Comparison of ENCODE assay signal across 8 mouse cellular contexts in the genomic region with DNA sequence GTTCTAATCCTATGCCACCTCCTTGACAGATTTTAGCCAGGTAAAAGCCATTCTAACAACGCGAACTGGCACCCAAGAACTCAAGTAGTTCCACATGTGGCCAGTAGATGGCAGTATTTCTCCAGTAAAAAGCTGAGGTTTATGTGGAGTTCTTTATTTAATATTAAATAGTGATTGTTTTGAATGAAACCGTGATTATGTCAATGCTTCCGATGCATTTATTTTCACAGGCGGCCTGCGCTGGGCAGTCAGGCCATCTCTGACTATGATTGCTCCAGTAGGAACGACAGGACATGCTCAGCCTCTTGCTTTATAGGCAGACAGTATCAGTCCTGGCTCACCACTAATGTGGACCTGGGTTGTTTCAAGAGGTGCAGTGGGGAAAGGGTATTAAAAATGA. TPM values are rescaled to one million over a fixed set of nuclear protein-coding genes. Genes with fewer than 3 reads are reported as not detected.
DNase-seq lines count a peak whose midpoint lies in the region; ATAC-seq and TF ChIP-seq lines count a peak whose summit lies in the region.

No protein-coding gene starts in this region.

- H3K9me3 ChIP-seq in embryonic facial prominence, embryonic 11.5 days (replicated peaks; ENCODE audit: control insufficient read depth, low read length), result no peaks in the 10 kb centered on the region
- no peaks in the 10 kb centered on the region for H3K9me3 ChIP-seq in hindbrain, embryonic 15.5 days
- no peaks in the 10 kb centered on the region for H3K9me3 ChIP-seq in limb, embryonic 12.5 days

- ATAC-seq in embryonic facial prominence, embryonic 11.5 days (replicated peaks; ENCODE audit: insufficient number of reproducible peaks, low FRiP score, low TSS enrichment, low read depth), result no peak; the same call in 1 of the 2 replicates
- ATAC-seq in hindbrain, embryonic 15.5 days (ENCODE audit: low FRiP score, low read depth), result peak; percentile 33
- ATAC-seq in limb, embryonic 12.5 days (ENCODE audit: insufficient number of reproducible peaks, insufficient read depth, low FRiP score, low TSS enrichment, low read depth), result no peak
- ATAC-seq in erythroblast, adult 5-6 weeks (replicated peaks; ENCODE audit: low FRiP score, poor library complexity, severe bottlenecking), result no peak

- H3K27ac ChIP-seq in layer of hippocampus, adult 2 months, result no peak overlapping the region
- H3K27ac ChIP-seq in embryonic facial prominence, embryonic 11.5 days (replicated peaks; ENCODE audit: low read depth, low read length), result no peak overlapping the region
- H3K27ac ChIP-seq in hindbrain, embryonic 15.5 days (replicated peaks), result no peak overlapping the region
- H3K27ac ChIP-seq in limb, embryonic 12.5 days, result no peak overlapping the region

- no peaks in the 10 kb centered on the region for H3K36me3 ChIP-seq in embryonic facial prominence, embryonic 11.5 days (replicated peaks; ENCODE audit: control insufficient read depth, insufficient read depth, low read depth, low read length)
- H3K36me3 ChIP-seq in hindbrain, embryonic 15.5 days, result no peaks in the 10 kb centered on the region
- H3K36me3 ChIP-seq in limb, embryonic 12.5 days, result no peaks in the 10 kb centered on the region

- no peak overlapping the region for H3K9ac ChIP-seq in embryonic facial prominence, embryonic 11.5 days (replicated peaks; ENCODE audit: low read length)
- no peak overlapping the region for H3K9ac ChIP-seq in hindbrain, embryonic 15.5 days
- H3K9ac ChIP-seq in limb, embryonic 12.5 days (replicated peaks), result no peak overlapping the region

- WGBS in embryonic facial prominence, embryonic 11.5 days, result 6% methylated on average over 7 of the region's 7 CpGs
- 5% methylated on average over 7 of the region's 7 CpGs for WGBS in hindbrain, embryonic 15.5 days
- 13% methylated on average over 7 of the region's 7 CpGs for WGBS in limb, embryonic 12.5 days

- no peak overlapping the region for H3K4me2 ChIP-seq in embryonic facial prominence, embryonic 11.5 days (ENCODE audit: low read depth, low read length)
- peak overlapping the region; percentile 56 for H3K4me2 ChIP-seq in hindbrain, embryonic 15.5 days
- H3K4me2 ChIP-seq in limb, embryonic 12.5 days, result peak overlapping the region; percentile 39

- TF ChIP-seq CTCF in layer of hippocampus, adult 2 months (conservative IDR thresholded peaks at IDR 0.05), result peak; percentile 95

- no peaks in the 10 kb centered on the region for H3K27me3 ChIP-seq in embryonic facial prominence, embryonic 11.5 days (ENCODE audit: control insufficient read depth, insufficient read depth, low read length)
- peaks cover 8% of the 10 kb centered on the region; the same call in 1 of the 2 replicates for H3K27me3 ChIP-seq in hindbrain, embryonic 15.5 days
- H3K27me3 ChIP-seq in limb, embryonic 12.5 days, result peaks cover 16% of the 10 kb centered on the region; the same call in 1 of the 2 replicates

- H3K4me1 ChIP-seq in embryonic facial prominence, embryonic 11.5 days (ENCODE audit: control insufficient read depth, insufficient read depth, low read length), result no peaks in the 10 kb centered on the region
- H3K4me1 ChIP-seq in hindbrain, embryonic 15.5 days (replicated peaks), result 0 out of 2 replicates have a peak, but pooled peaks cover 5% of the 10 kb centered on the region
- 0 out of 2 replicates have a peak, but pooled peaks cover 2% of the 10 kb centered on the region for H3K4me1 ChIP-seq in limb, embryonic 12.5 days (replicated peaks)

- no peak overlapping the region for H3K4me3 ChIP-seq in layer of hippocampus, adult 2 months
- no peak overlapping the region for H3K4me3 ChIP-seq in embryonic facial prominence, embryonic 11.5 days (ENCODE audit: low read depth, low read length)
- H3K4me3 ChIP-seq in hindbrain, embryonic 15.5 days, result peak overlapping the region; percentile 27
- H3K4me3 ChIP-seq in limb, embryonic 12.5 days (replicated peaks), result no peak overlapping the region

- peak in 1 of 2 experiments; percentile 64 for DNase-seq in layer of hippocampus, adult 2 months (ENCODE audit: low spot score in 2 of 2)
- no peak for DNase-seq in layer of hippocampus, adult 9-11 months
- DNase-seq in NIH3T3 (ENCODE audit: low read depth), result peak; percentile 65
- peak; percentile 78 for DNase-seq in embryonic facial prominence, embryonic 11.5 days (ENCODE audit: low spot score)
- DNase-seq in natural killer cell, adult 2 months (ENCODE audit: low spot score in 2 of 2), result peak; percentile 6 to 19

RNA-seq across cellular contexts. Expression of a gene that starts 5.6 kb away (rescaled TPM):
- 1 to 10 TPM; 8.2 to 9.9 TPM for total RNA-seq in layer of hippocampus, adult 2 months (2021)
- polyA plus RNA-seq in embryonic facial prominence, embryonic 11.5 days (2014; fragmentation: Nextera tagmentation; extraction: Ambion mirVana), result not detected in 2 replicates
- polyA plus RNA-seq in hindbrain, embryonic 15.5 days (2015; fragmentation: Nextera tagmentation; extraction: Ambion mirVana), result 0.31 and 0.43 TPM in 2 replicates
- polyA plus RNA-seq in limb, embryonic 12.5 days (2016; fragmentation: Nextera tagmentation; extraction: Ambion mirVana), result not detected in 2 replicates
- not detected in 2 replicates for total RNA-seq in erythroblast, adult 5-6 weeks (2015; ENCODE audit: low replicate concordance)
- total RNA-seq in erythroblast, adult 5-6 weeks (2017; ENCODE audit: low replicate concordance), result not detected in 2 replicates
